Mouse (Mus musculus) lung, embryonic 14.5 days (tissue): ENCODE measurements around the gene Sema6c. TPM values are rescaled to one million over a fixed set of nuclear protein-coding genes. Genes with fewer than 3 reads are reported as not detected.

Source experiments
- ATAC-seq: fragments of 200-750 bp; cut with Nextera tagmentation; 2 replicates; pipeline ENCODE4 v1.8.0; 2017; ENCODE audit warnings: mild to moderate bottlenecking, moderate TSS enrichment, moderate library complexity; ENCODE audit not compliant: insufficient read depth
- DNase-seq: peaks from one replicate; pipeline ENCODE4 v3.0.0-alpha.2; 2015
- H3K27ac ChIP-seq: fragments of 300-500 bp; sonication (generic); 2 replicates; pipeline ENCODE4 v1.5.1; 2014; ENCODE audit warnings: low read depth, mild to moderate bottlenecking, moderate library complexity
- H3K27me3 ChIP-seq: fragments of 300-500 bp; sonication (generic); 2 replicates; pipeline ENCODE4 v1.6.1; 2014; ENCODE audit warnings: low read length, control low read depth; ENCODE audit not compliant: insufficient read depth
- H3K36me3 ChIP-seq: fragments of 300-500 bp; sonication (generic); 2 replicates; pipeline ENCODE4 v1.6.1; 2014; ENCODE audit warnings: control low read depth; ENCODE audit not compliant: insufficient read depth
- H3K4me1 ChIP-seq: fragments of 300-500 bp; sonication (generic); 2 replicates; pipeline ENCODE4 v1.6.1; 2014; ENCODE audit warnings: antibody characterized with exemption, control low read depth; ENCODE audit not compliant: insufficient read depth
- H3K4me2 ChIP-seq: fragments of 300-500 bp; sonication (generic); 2 replicates; pipeline ENCODE4 v1.6.1; 2014; ENCODE audit warnings: mild to moderate bottlenecking
- H3K4me3 ChIP-seq: fragments of 300-500 bp; sonication (generic); 2 replicates; pipeline ENCODE4 v1.5.1; 2014; ENCODE audit warnings: low read depth, low read length
- H3K9ac ChIP-seq: fragments of 300-500 bp; sonication (generic); 2 replicates; pipeline ENCODE4 v1.6.1; 2014
- H3K9me3 ChIP-seq: fragments of 300-500 bp; sonication (generic); 2 replicates; pipeline ENCODE4 v1.6.1; 2016; ENCODE audit warnings: low read depth, low read length, control low read depth
- CTCF ChIP-seq: IDR thresholded peaks from 2 replicates; pipeline ENCODE4 v1.5.1; 2016; ENCODE audit warnings: antibody characterized with exemption, low read depth
- WGBS: fragments of 180-500 bp; shearing (Covaris S2); extraction: QIAGEN DNeasy Blood & Tissue Kit; methylation state at CpG from one replicate; pipeline ENCODE4 v1.1.7; 2014; 5-methylcytosine and 5-hydroxymethylcytosine counted together
- microRNA-seq: library from miRNA; unstranded; fragments of <30 nt; microRNA quantifications from one replicate; pipeline ENCODE4, GENCODE M21; 2016; ENCODE audit warnings: borderline number of aligned reads
- polyA plus RNA-seq: library from polyadenylated mRNA; unstranded; fragments of >200 nt; fragmentation: Nextera tagmentation; extraction: Ambion mirVana; gene quantifications from 2 replicates; pipeline ENCODE4 v1.2.1, GENCODE M21; 2014

Gene Sema6c
- polyA plus RNA-seq, 1 experiment from 2014 or later: 5.4 TPM

- Histone ChIP-seq H3K4me1 (peaks cover 6% of the 10 kb centered on the region; the same call in 1 of the 2 replicates), H3K27ac (peak overlapping the region; percentile 100), H3K4me2 (peak overlapping the region; percentile 66), H3K27me3 (no peaks in the 10 kb centered on the region), H3K9ac (peak overlapping the region; percentile 95), H3K4me3 (peak overlapping the region; percentile 75), H3K36me3 (peaks cover 51% of the 10 kb centered on the region), H3K9me3 (no peaks in the 10 kb centered on the region)
- ATAC-seq (no peak), DNase-seq (peak; percentile 35)
- peak; percentile 12; the same call in 1 of the 2 replicates for TF ChIP-seq CTCF
- WGBS: 78% methylated on average over 6 of the region's 6 CpGs
These were observed 58.3 kb downstream of the Sema6c start for GRCm38 (mm10) chr3:95218466-95219137.

- ATAC-seq: no peak
- H3K4me3 ChIP-seq: no peak overlapping the region
- no peak overlapping the region for H3K27ac ChIP-seq
- H3K9me3 ChIP-seq: no peaks in the 10 kb centered on the region
- WGBS: 92% methylated on average over 2 of the region's 2 CpGs
- H3K27me3 ChIP-seq: no peaks in the 10 kb centered on the region
- no peak for TF ChIP-seq CTCF
- no peak overlapping the region for H3K9ac ChIP-seq
- H3K36me3 ChIP-seq: peaks cover 36% of the 10 kb centered on the region
- no peak for DNase-seq
- no peak overlapping the region for H3K4me2 ChIP-seq
- peaks cover 12% of the 10 kb centered on the region for H3K4me1 ChIP-seq
These were observed 62.8 kb downstream of the Sema6c start for GRCm38 (mm10) chr3:95223041-95223440.

Small RNA genes within 50 kb of the gene (microRNA-seq; reads per million reads assigned to microRNA genes)
- gene Mir8099-1: not detected

Other genes starting within 250 kb of the Sema6c start
- gene Selenbp1, start 227.4 kb upstream of the Sema6c start, polyA plus RNA-seq: 99.1 and 103 TPM in 2 replicates
- 11.8 and 13.1 TPM in 2 replicates for gene Rfx5, start 206.4 kb upstream of the Sema6c start, polyA plus RNA-seq
- 24.7 and 25.9 TPM in 2 replicates for gene Pi4kb, start 185.7 kb upstream of the Sema6c start, polyA plus RNA-seq
- gene Zfp687, start 145.0 kb upstream of the Sema6c start, polyA plus RNA-seq: 28.1 and 31.7 TPM in 2 replicates
- gene Psmd4, start 117.8 kb upstream of the Sema6c start, polyA plus RNA-seq: 236 and 250 TPM in 2 replicates
- 12.2 and 13.6 TPM in 2 replicates for gene Pip5k1a, start 53.5 kb upstream of the Sema6c start, polyA plus RNA-seq
- 167 and 170 TPM in 2 replicates for gene Vps72, start 49.4 kb upstream of the Sema6c start, polyA plus RNA-seq
- 1.2 and 1.9 TPM in 2 replicates for gene Tmod4, start 36.0 kb upstream of the Sema6c start, polyA plus RNA-seq
- 62.7 and 67.9 TPM in 2 replicates for gene Scnm1, start 26.4 kb upstream of the Sema6c start, polyA plus RNA-seq
- gene Lysmd1, start 26.4 kb upstream of the Sema6c start, polyA plus RNA-seq: 8.2 and 9.4 TPM in 2 replicates
- 3.2 and 4.2 TPM in 2 replicates for gene Tnfaip8l2, start 18.1 kb upstream of the Sema6c start, polyA plus RNA-seq
- 13.4 and 14.4 TPM in 2 replicates for gene Gabpb2, start 57.5 kb downstream of the Sema6c start, polyA plus RNA-seq
- 127 and 131 TPM in 2 replicates for gene Cdc42se1, start 68.3 kb downstream of the Sema6c start, polyA plus RNA-seq
- 15.1 and 16.1 TPM in 2 replicates for gene Mllt11, start 71.7 kb downstream of the Sema6c start, polyA plus RNA-seq
- 0.39 and 0.67 TPM in 2 replicates for gene Gm128, start 81.1 kb downstream of the Sema6c start, polyA plus RNA-seq
- 5.0 and 6.1 TPM in 2 replicates for gene Bnipl, start 90.7 kb downstream of the Sema6c start, polyA plus RNA-seq
- gene Mindy1, start 120.9 kb downstream of the Sema6c start, polyA plus RNA-seq: 36.5 and 40.0 TPM in 2 replicates
- gene Prune1, start 121.6 kb downstream of the Sema6c start, polyA plus RNA-seq: 20.0 and 23.5 TPM in 2 replicates
- gene Anxa9, start 146.7 kb downstream of the Sema6c start, polyA plus RNA-seq: 1.8 and 2.0 TPM in 2 replicates
- gene Cers2, start 154.3 kb downstream of the Sema6c start, polyA plus RNA-seq: 170 and 185 TPM in 2 replicates
- gene Setdb1, start 196.7 kb downstream of the Sema6c start, polyA plus RNA-seq: 50.7 and 52.0 TPM in 2 replicates
- gene 4930558C23Rik, start 242.4 kb downstream of the Sema6c start, polyA plus RNA-seq: not detected in 2 replicates